22 mouse cellular contexts compared by ENCODE assay signal in genomic region chr7:130793671-130794070, GRCm38 (mm10). TPM values are rescaled to one million over a fixed set of nuclear protein-coding genes. Genes with fewer than 3 reads are reported as not detected.
"Had no signal": no experiment of that assay in that cellular context is flagged by ENCODE, and none has a peak within 500 bp of the region (broad histone marks: within the 10 kb centered on the region; RNA-seq: fewer than 3 reads in every experiment).

No protein-coding gene starts in this region.

- H3K4me1 ChIP-seq: liver, embryonic 12.5 days; liver, embryonic 15.5 days; midbrain, embryonic 12.5 days; midbrain, embryonic 15.5 days; neural tube, embryonic 12.5 days; neural tube, embryonic 15.5 days; stomach, embryonic 15.5 days had no signal

- H3K27ac ChIP-seq: kidney, embryonic 15.5 days; left cerebral cortex, adult 2 months; limb, embryonic 13.5 days; liver, embryonic 12.5 days; liver, embryonic 15.5 days; macrophage; midbrain, embryonic 12.5 days; midbrain, embryonic 15.5 days; neural tube, embryonic 12.5 days; neural tube, embryonic 15.5 days; stomach, embryonic 15.5 days had no signal

- H3K9me3 ChIP-seq: kidney, embryonic 15.5 days; limb, embryonic 13.5 days; liver, embryonic 12.5 days; liver, embryonic 15.5 days; midbrain, embryonic 12.5 days; midbrain, embryonic 15.5 days; neural tube, embryonic 12.5 days; neural tube, embryonic 15.5 days; stomach, embryonic 15.5 days had no signal

- H3K36me3 ChIP-seq: kidney, embryonic 15.5 days; limb, embryonic 13.5 days; liver, embryonic 12.5 days; liver, embryonic 15.5 days; midbrain, embryonic 12.5 days; midbrain, embryonic 15.5 days; neural tube, embryonic 12.5 days; neural tube, embryonic 15.5 days; stomach, embryonic 15.5 days had no signal

- DNase-seq: kidney, postnatal 10 days; kidney, postnatal 36 days; layer of hippocampus, postnatal 36 days; liver; lung, adult 2 months; lung, postnatal 14 days; right cerebral cortex, adult 18-20 months; right cerebral cortex, postnatal 14 days; right cerebral cortex, postnatal 4 days; thymus, postnatal 25 days had no signal

- H3K27me3 ChIP-seq: kidney, embryonic 15.5 days; limb, embryonic 13.5 days; liver, embryonic 12.5 days; liver, embryonic 15.5 days; midbrain, embryonic 12.5 days; midbrain, embryonic 15.5 days; neural tube, embryonic 12.5 days; neural tube, embryonic 15.5 days; stomach, embryonic 15.5 days had no signal

- H3K4me3 ChIP-seq: kidney, embryonic 15.5 days; left cerebral cortex, adult 2 months; limb, embryonic 13.5 days; liver, embryonic 12.5 days; liver, embryonic 15.5 days; midbrain, embryonic 12.5 days; midbrain, embryonic 15.5 days; neural tube, embryonic 12.5 days; neural tube, embryonic 15.5 days; stomach, embryonic 15.5 days had no signal

RNA-seq across cellular contexts. Expression of gene Btbd16, which starts 19.8 kb away (rescaled TPM):
- polyA plus RNA-seq: kidney, embryonic 15.5 days; liver, embryonic 12.5 days; liver, embryonic 15.5 days; lung, adult 2 months; lung, embryonic 16.5 days; macrophage; midbrain, embryonic 12.5 days; midbrain, embryonic 15.5 days; neural tube, embryonic 15.5 days had no signal
